Mouse (Mus musculus) midbrain, embryonic 13.5 days (tissue): ENCODE data around the gene Kif26a. TPM values are rescaled to one million over a fixed set of nuclear protein-coding genes. Genes with fewer than 3 reads are reported as not detected.

Source experiments
- ATAC-seq: fragments of 200-750 bp; cut with Nextera tagmentation; 2 replicates; pipeline ENCODE4 v1.8.0; 2017; ENCODE audit warnings: mild to moderate bottlenecking, moderate TSS enrichment, moderate library complexity
- H3K27ac ChIP-seq: fragments of 300-500 bp; sonication (generic); 2 replicates; pipeline ENCODE4 v1.5.1; 2015; ENCODE audit warnings: inconsistent platforms, mild to moderate bottlenecking, moderate library complexity
- H3K27me3 ChIP-seq: fragments of 300-500 bp; sonication (generic); 2 replicates; pipeline ENCODE4 v1.6.1; 2015; ENCODE audit warnings: mild to moderate bottlenecking, inconsistent platforms
- H3K36me3 ChIP-seq: fragments of 300-500 bp; sonication (generic); 2 replicates; pipeline ENCODE4 v1.6.1; 2015; ENCODE audit warnings: mild to moderate bottlenecking, inconsistent platforms
- H3K4me1 ChIP-seq: fragments of 300-500 bp; sonication (generic); replicated peaks from 2 replicates; pipeline ENCODE4 v1.6.1; 2015; ENCODE audit warnings: inconsistent platforms
- H3K4me2 ChIP-seq: fragments of 300-500 bp; sonication (generic); replicated peaks from 2 replicates; pipeline ENCODE4 v1.6.1; 2015; ENCODE audit warnings: moderate library complexity, mild to moderate bottlenecking, inconsistent platforms
- H3K4me3 ChIP-seq: fragments of 300-500 bp; sonication (generic); replicated peaks from 2 replicates; pipeline ENCODE4 v1.5.1; 2015; ENCODE audit warnings: mild to moderate bottlenecking, inconsistent platforms
- H3K9ac ChIP-seq: fragments of 300-500 bp; sonication (generic); replicated peaks from 2 replicates; pipeline ENCODE4 v1.6.1; 2015; ENCODE audit warnings: mild to moderate bottlenecking, inconsistent platforms
- H3K9me3 ChIP-seq: fragments of 300-500 bp; sonication (generic); 2 replicates; pipeline ENCODE4 v1.6.1; 2016; ENCODE audit warnings: mild to moderate bottlenecking, inconsistent platforms
- WGBS: fragments of 180-500 bp; shearing (Covaris S2); methylation state at CpG from one replicate; pipeline ENCODE4 v1.1.7; 2015; 5-methylcytosine and 5-hydroxymethylcytosine counted together
- polyA plus RNA-seq: library from polyadenylated mRNA; unstranded; fragments of >200 nt; fragmentation: Nextera tagmentation; extraction: Ambion mirVana; gene quantifications from 2 replicates; pipeline ENCODE4 v1.2.1, GENCODE M21; 2015

The Kif26a gene
- polyA plus RNA-seq, 1 experiment from 2014 or later = 11.4 TPM

DNA sequence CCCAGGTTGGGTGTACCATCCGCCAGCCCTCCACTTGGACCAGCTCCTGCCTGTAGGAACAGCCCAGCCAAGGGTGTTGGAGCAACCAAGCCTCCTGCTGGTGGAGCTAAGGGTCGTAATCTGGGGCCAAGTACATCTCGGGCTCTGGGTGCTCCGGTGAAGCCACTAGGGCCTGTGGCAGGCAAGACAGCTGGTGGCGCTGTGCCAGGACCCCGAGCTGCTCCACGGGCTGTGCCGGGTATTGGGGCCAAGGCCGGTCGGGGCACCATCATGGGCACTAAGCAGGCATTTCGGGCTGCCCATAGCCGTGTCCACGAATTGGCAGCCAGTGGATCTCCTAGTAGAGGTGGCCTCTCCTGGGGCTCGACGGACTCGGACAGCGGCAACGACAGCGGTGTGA is 31.7 kb downstream of the Kif26a start:
- H3K36me3 ChIP-seq = peaks cover 79% of the 10 kb centered on the region
- H3K9me3 ChIP-seq = no peaks in the 10 kb centered on the region
- H3K9ac ChIP-seq = no peak overlapping the region
- no peak for ATAC-seq
- no peak overlapping the region for H3K4me2 ChIP-seq
- no peaks in the 10 kb centered on the region for H3K27me3 ChIP-seq
- no peak overlapping the region for H3K4me3 ChIP-seq
- H3K27ac ChIP-seq = no peak overlapping the region
- 94% methylated on average over 19 of the region's 19 CpGs for WGBS
- peaks cover 12% of the 10 kb centered on the region for H3K4me1 ChIP-seq

DNA sequence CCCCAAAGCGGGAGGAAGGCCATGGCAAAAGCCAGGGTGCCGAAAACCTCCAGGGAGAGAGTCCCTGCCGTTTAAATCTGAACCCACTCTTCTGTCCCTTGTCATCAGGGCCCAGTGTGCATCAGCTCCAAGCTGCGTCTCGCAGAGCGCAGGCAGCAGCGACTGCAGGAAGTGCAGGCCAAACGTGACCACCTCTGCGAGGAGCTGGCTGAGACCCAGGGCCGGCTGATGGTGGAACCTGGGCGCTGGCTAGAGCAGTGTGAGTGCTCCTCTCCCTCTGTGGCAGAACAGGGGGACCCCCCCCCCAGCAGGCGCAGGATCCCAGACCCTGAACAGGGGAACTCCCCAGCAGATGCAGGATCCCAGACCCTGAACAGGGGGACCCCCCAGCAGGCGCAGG is 33.7 kb downstream of the Kif26a start:
- Histone ChIP-seq H3K27ac (no peak overlapping the region), H3K4me2 (no peak overlapping the region), H3K36me3 (peaks cover 59% of the 10 kb centered on the region), H3K4me1 (peaks cover 29% of the 10 kb centered on the region), H3K27me3 (no peaks in the 10 kb centered on the region), H3K9me3 (no peaks in the 10 kb centered on the region), H3K4me3 (no peak overlapping the region), H3K9ac (no peak overlapping the region; the same call in 1 of the 2 replicates)
- ATAC-seq = no peak
- WGBS = 90% methylated on average over 13 of the region's 13 CpGs

DNA sequence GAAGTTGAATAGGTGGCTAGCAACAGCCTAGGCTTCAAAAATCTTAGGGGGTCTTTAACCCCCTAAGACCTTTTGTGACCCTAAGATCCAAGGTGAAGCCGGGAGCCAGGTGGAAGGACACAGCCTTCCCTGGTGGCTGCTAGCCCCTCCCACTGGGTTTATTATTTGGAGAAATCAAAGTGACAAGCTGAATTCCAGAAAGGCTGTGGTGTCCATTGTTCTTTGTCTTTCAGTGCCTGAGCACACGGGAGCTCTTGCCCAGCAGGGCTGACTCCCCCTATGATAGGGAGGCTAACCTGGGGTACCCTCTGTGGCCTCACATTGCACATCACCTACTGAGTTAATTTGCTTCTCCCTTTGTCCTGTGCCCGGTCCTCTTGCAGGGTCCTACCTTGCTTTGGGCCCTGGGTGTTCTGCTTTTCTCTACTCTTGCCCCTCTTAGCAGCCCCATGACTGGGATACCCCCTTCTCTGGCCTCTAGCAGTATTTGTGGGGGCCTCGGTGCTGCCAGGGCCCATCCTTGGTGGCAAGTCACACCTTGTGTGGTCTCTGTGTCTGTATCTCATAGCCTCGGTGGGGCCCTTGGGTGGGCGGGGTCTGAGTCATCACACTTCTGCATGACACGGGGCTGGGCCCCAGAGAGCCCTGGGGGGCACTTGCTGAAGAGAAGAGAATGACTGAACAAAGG is 36.1 kb downstream of the Kif26a start:
- peaks cover 35% of the 10 kb centered on the region for H3K36me3 ChIP-seq
- no peak overlapping the region for H3K4me3 ChIP-seq
- H3K9me3 ChIP-seq = no peaks in the 10 kb centered on the region
- H3K4me2 ChIP-seq = no peak overlapping the region
- H3K9ac ChIP-seq = no peak overlapping the region
- peaks cover 31% of the 10 kb centered on the region for H3K4me1 ChIP-seq
- peak; percentile 19; the same call in 1 of the 2 replicates for ATAC-seq
- H3K27me3 ChIP-seq = no peaks in the 10 kb centered on the region
- 0 out of 2 replicates have a peak overlapping the region, but pooled peaks have one; percentile 19 for H3K27ac ChIP-seq
- WGBS = 33% methylated on average over 7 of the region's 7 CpGs

DNA sequence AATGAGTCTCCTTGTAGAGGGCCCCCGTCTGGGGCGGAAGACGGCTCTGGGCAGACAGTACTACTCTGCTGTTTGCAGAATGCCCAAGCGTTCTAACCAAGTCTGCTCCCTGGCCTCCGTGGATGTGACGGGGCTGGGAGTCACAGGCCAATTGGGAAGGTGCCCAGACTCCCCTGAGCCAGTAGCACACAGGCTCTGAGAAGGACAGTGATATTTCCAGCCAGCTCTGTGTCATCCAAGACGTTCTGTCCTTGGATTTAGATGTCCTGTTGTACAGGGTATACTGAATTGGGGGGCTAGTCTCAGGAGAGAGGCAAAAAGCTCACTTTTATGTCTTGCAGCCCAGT is 36.6 kb downstream of the Kif26a start:
- H3K27me3 ChIP-seq = no peaks in the 10 kb centered on the region
- no peak overlapping the region for H3K4me2 ChIP-seq
- no peak overlapping the region for H3K9ac ChIP-seq
- WGBS = 39% methylated on average over 7 of the region's 7 CpGs
- H3K4me3 ChIP-seq = no peak overlapping the region
- H3K27ac ChIP-seq = no peak overlapping the region
- H3K4me1 ChIP-seq = peaks cover 31% of the 10 kb centered on the region
- H3K36me3 ChIP-seq = peaks cover 30% of the 10 kb centered on the region
- ATAC-seq = no peak
- H3K9me3 ChIP-seq = no peaks in the 10 kb centered on the region

DNA sequence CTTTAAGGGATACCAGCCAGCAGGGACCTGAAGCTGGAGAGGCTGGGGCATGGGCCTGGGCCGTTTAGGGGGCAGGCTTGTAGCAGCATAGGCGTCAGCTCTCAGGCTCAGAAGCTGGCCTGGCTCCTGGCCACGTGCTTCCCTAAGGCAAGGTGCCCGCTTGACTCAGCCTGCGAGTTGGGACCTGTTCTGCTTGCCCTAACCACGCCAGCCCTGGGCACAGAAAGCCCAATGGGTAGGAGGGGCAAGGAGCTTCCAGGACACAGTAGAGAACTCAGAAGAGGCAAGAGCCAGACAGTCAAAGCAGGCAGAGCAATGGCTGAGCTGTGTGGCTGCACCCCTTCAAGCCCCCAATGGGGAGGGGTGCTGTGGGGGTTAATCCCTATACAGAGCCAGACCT is 37.7 kb downstream of the Kif26a start:
- peaks cover 19% of the 10 kb centered on the region for H3K36me3 ChIP-seq
- no peak overlapping the region for H3K4me2 ChIP-seq
- 0 out of 2 replicates have a peak, but pooled peaks have one; percentile 19 for ATAC-seq
- peaks cover 31% of the 10 kb centered on the region for H3K4me1 ChIP-seq
- H3K9ac ChIP-seq = no peak overlapping the region
- 0 out of 2 replicates have a peak overlapping the region, but pooled peaks have one; percentile 3 for H3K27ac ChIP-seq
- H3K4me3 ChIP-seq = no peak overlapping the region
- no peaks in the 10 kb centered on the region for H3K9me3 ChIP-seq
- no peaks in the 10 kb centered on the region for H3K27me3 ChIP-seq
- WGBS = 70% methylated on average over 6 of the region's 6 CpGs

DNA sequence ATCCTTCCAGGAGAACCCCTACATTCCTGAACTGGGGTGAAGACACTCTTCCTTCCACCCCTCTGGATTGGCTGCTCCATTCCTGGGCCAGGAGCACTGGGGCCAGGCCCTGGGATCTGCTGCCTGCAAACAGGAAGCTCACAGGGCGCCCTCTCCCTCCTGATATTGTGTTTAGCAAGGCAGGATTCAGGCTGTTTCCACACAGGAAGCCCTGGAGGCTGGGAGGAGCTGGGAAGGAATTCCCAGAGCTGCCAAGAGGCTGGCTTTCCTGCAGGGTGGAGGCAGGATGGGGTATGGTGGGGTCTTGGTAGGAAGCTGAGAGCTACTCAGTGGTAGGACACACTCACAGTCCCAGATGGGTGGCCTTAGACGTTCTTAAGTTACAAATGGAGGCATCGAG is 38.4 kb downstream of the Kif26a start:
- Histone ChIP-seq H3K4me3 (no peak overlapping the region), H3K36me3 (peaks cover 12% of the 10 kb centered on the region), H3K4me2 (no peak overlapping the region), H3K9ac (peak overlapping the region; percentile 36), H3K27me3 (no peaks in the 10 kb centered on the region), H3K9me3 (no peaks in the 10 kb centered on the region), H3K4me1 (peaks cover 31% of the 10 kb centered on the region), H3K27ac (no peak overlapping the region)
- no peak for ATAC-seq
- WGBS = 68% methylated on average over 3 of the region's 3 CpGs

DNA sequence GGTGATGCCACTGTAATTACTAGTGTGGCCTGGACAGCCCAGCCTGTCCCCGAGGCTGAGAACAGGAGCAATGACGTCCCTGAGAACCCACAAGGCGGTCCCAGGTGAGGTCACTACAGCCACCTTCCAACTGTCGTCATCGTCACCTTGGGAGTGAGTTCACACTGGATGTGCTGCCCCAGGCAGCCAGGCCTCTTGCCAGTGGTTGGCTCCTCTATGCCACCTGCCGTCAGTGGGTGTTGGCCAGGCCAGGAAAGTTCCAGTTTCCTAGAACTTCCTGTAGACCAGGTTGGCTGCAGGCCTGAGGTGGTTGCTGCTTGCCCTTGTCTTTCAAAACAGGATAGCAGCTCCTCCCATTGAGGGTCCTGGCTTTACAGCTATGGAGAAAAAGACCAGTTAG is 40.9 kb downstream of the Kif26a start:
- no peak overlapping the region for H3K9ac ChIP-seq
- no peak for ATAC-seq
- peaks cover 27% of the 10 kb centered on the region for H3K4me1 ChIP-seq
- H3K4me3 ChIP-seq = no peak overlapping the region
- no peaks in the 10 kb centered on the region for H3K36me3 ChIP-seq
- H3K4me2 ChIP-seq = no peak overlapping the region
- no peak overlapping the region for H3K27ac ChIP-seq
- no peaks in the 10 kb centered on the region for H3K9me3 ChIP-seq
- H3K27me3 ChIP-seq = no peaks in the 10 kb centered on the region
- 92% methylated on average over 6 of the region's 6 CpGs for WGBS

DNA sequence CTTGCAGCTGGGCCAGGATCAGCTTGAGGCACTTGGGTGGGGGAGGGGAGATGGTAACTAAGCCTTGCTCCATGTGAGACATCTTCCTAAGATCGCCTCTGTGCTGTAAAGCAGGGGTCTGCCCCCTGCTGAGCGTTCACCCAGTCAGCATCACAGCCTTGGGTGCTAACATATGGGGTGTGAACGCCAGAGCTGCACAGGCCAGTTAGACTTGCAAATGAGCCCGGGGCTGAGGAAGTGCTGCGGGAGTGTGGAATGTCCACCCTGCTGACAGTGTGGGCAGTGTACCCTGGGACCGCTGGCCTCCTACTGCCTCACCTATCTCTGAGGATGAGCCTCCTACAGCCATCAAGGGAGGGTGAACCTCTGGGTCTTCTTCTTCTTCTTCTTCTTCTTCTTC is 45.7 kb downstream of the Kif26a start:
- H3K4me3 ChIP-seq = no peak overlapping the region
- H3K4me2 ChIP-seq = no peak overlapping the region
- H3K27me3 ChIP-seq = 0 out of 2 replicates have a peak, but pooled peaks cover 5% of the 10 kb centered on the region
- H3K9me3 ChIP-seq = no peaks in the 10 kb centered on the region
- 56% methylated on average over 6 of the region's 6 CpGs for WGBS
- no peak for ATAC-seq
- H3K9ac ChIP-seq = no peak overlapping the region
- H3K27ac ChIP-seq = no peak overlapping the region
- no peaks in the 10 kb centered on the region for H3K36me3 ChIP-seq
- peaks cover 23% of the 10 kb centered on the region for H3K4me1 ChIP-seq

DNA sequence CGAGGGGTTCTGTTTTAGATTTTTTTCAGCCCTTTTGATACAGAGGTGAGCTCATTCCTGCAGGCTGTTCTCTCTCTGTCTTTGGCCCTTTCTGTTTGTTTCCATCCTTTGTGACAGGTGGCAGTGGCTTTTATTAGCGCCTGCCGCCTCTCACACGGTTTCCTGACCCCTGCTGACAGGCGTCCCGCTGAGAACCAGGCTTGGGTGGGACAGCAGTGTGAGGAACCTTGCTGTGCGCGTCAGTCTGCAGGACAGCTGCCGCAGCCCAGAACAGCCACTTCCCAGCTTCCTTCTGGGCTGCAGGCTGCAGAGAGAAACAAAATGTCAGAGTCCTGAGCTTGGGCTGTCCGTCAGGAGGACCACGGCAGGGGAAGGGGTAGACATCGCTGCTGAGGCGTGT is 49.0 kb downstream of the Kif26a start:
- WGBS = 4% methylated on average over 13 of the region's 13 CpGs
- peak; percentile 27; the same call in 1 of the 2 replicates for ATAC-seq
- peak overlapping the region; percentile 23 for H3K4me2 ChIP-seq
- H3K9ac ChIP-seq = no peak overlapping the region
- no peaks in the 10 kb centered on the region for H3K36me3 ChIP-seq
- 0 out of 2 replicates have a peak overlapping the region, but pooled peaks have one; percentile 4 for H3K27ac ChIP-seq
- H3K9me3 ChIP-seq = no peaks in the 10 kb centered on the region
- no peak overlapping the region for H3K4me3 ChIP-seq
- H3K27me3 ChIP-seq = peaks cover 11% of the 10 kb centered on the region; the same call in 1 of the 2 replicates
- H3K4me1 ChIP-seq = peaks cover 39% of the 10 kb centered on the region

DNA sequence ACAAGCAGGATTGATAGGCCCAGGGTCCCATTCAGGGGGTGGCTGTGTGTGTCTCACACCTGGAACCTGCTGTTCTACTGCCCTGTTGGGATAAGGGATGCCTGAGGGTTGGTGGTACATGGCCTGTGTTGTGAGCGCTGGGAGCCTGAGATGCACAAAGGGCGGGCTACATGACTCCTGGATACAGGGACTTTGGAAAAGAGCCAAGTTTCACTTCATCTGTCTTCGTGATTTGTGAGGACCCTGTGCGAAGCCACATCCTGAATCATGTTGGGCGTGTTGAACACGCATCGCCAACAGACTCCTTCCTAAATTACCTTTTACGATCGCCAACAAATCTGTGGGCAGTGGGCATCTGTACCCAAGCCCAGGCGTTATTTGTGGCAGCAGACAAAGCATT is 50.6 kb downstream of the Kif26a start:
- ATAC-seq = no peak
- H3K27ac ChIP-seq = peak overlapping the region; percentile 55; the same call in 1 of the 2 replicates
- WGBS = 85% methylated on average over 10 of the region's 10 CpGs

DNA sequence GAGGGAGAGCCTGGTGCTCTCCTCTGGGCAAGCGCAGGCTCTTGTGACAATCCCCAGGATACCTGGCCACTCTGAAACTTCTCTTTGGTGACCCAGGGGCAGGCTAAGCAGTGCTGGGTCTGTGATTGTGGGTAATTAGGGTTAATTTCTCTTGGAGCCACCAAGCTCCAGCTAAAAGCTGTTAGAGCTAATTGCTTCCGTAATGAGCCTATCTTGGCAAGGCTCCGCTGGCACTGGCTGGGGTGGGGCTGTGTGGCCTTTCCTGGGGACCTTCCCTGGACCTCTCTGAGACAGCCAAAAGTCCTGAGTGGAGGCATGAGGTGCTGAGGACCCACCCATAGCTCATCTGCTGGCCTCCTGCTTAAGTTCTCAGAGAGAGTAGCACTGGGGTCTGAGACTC is 53.4 kb downstream of the Kif26a start:
- no peak overlapping the region for H3K9ac ChIP-seq
- H3K4me3 ChIP-seq = no peak overlapping the region
- H3K27me3 ChIP-seq = peaks cover 16% of the 10 kb centered on the region; the same call in 1 of the 2 replicates
- peaks cover 42% of the 10 kb centered on the region for H3K4me1 ChIP-seq
- H3K27ac ChIP-seq = no peak overlapping the region
- no peaks in the 10 kb centered on the region for H3K9me3 ChIP-seq
- ATAC-seq = no peak
- no peaks in the 10 kb centered on the region for H3K36me3 ChIP-seq
- H3K4me2 ChIP-seq = no peak overlapping the region
- 82% methylated on average over 3 of the region's 3 CpGs for WGBS

More for the DNA sequence above, 50.6 kb downstream of the Kif26a start:
- Histone ChIP-seq H3K4me3 (no peak overlapping the region), H3K4me2 (no peak overlapping the region), H3K36me3 (no peaks in the 10 kb centered on the region), H3K9ac (no peak overlapping the region), H3K4me1 (peaks cover 43% of the 10 kb centered on the region), H3K27me3 (peaks cover 17% of the 10 kb centered on the region; the same call in 1 of the 2 replicates), H3K9me3 (no peaks in the 10 kb centered on the region)

DNA sequence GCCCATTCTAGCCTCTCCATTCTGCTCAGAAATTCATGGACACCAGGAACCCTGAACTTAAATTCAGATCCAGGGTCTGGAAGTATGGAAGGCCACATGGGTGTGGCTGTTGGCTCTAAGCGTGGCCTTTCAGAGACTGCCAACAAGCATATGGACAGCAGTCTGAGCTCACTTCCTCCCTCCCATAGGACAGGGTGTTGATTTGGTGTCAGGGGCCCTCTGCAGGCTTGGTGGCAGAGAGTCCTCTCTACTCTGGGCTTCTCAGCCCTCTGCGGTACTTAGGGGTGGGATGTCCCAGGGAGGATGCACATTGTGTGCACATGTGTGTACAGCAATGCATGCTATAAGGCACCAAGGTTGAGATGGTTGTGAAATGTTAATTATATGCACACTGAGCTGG is 54.0 kb downstream of the Kif26a start:
- no peak overlapping the region for H3K27ac ChIP-seq
- no peak overlapping the region for H3K4me3 ChIP-seq
- H3K4me2 ChIP-seq = no peak overlapping the region
- no peaks in the 10 kb centered on the region for H3K9me3 ChIP-seq
- peaks cover 16% of the 10 kb centered on the region; the same call in 1 of the 2 replicates for H3K27me3 ChIP-seq
- peaks cover 36% of the 10 kb centered on the region for H3K4me1 ChIP-seq
- H3K9ac ChIP-seq = no peak overlapping the region
- 81% methylated on average over 2 of the region's 2 CpGs for WGBS
- H3K36me3 ChIP-seq = no peaks in the 10 kb centered on the region
- 0 out of 2 replicates have a peak, but pooled peaks have one; percentile 36 for ATAC-seq
